Mouse (Mus musculus) kidney, adult 2 months (tissue): ENCODE results near the gene Ski.

Experiments used
- CTCF ChIP-seq: fragments of 200-500 bp; conservative IDR thresholded peaks from 2 replicates; pipeline ENCODE4 v1.5.1; 2011; ENCODE audit warnings: low read depth, mild to moderate bottlenecking, control low read depth, low read length, moderate library complexity, mixed read lengths; ENCODE audit not compliant: insufficient read depth, insufficient read length
- POLR2A ChIP-seq: fragments of 200-500 bp; IDR thresholded peaks from one replicate; pipeline ENCODE4 v1.6.1; 2011; ENCODE audit warnings: low read depth, low read length, control low read depth

GRCm38 (mm10) chr4:155219271-155220212 is 2.9 kb downstream of the Ski start:
- no peak for TF ChIP-seq POLR2A
- no peak for TF ChIP-seq CTCF
